Mouse (Mus musculus) ES-E14 (cell line): ENCODE results near the gene Pmvk.

Source experiments
- CHD2 ChIP-seq: IDR thresholded peaks from 2 replicates; pipeline ENCODE4 v1.6.1; 2014; ENCODE audit warnings: mild to moderate bottlenecking, low read depth, low read length, inconsistent platforms
- MAFK ChIP-seq: IDR thresholded peaks from 2 replicates; pipeline ENCODE4 v1.6.1; 2014; ENCODE audit warnings: mild to moderate bottlenecking, low read depth, low read length, inconsistent platforms; ENCODE audit not compliant: insufficient read depth
- ZC3H11A ChIP-seq: IDR thresholded peaks from 2 replicates; pipeline ENCODE4 v1.6.1; 2012; ENCODE audit warnings: low read depth, mild to moderate bottlenecking, inconsistent platforms, low read length, borderline replicate concordance

- 0 out of 2 replicates have a peak, but pooled peaks have one; percentile 14 for TF ChIP-seq ZC3H11A
- TF ChIP-seq CHD2 = no peak
- TF ChIP-seq MAFK = no peak
These were observed 57.9 kb downstream of the Pmvk start for GRCm38 (mm10) chr3:89512225-89512624.
